Mouse (Mus musculus): ENCODE measurements around the gene Spaca4. TPM values are rescaled to one million over a fixed set of nuclear protein-coding genes. Genes with fewer than 3 reads are reported as not detected.

Gene Spaca4
- total RNA-seq, 1 experiment: 0.76 TPM

- Histone ChIP-seq H3K9ac (ENCODE audit: insufficient read depth, low read depth, low read length, poor library complexity, severe bottlenecking) (no peak overlapping the region), H3K9me3 (ENCODE audit: control insufficient read depth, insufficient read depth, low read depth, low read length) (no peaks in the 10 kb centered on the region), H3K4me3 (ENCODE audit: insufficient read depth in 1 of 2, low read depth in 1 of 2, low read length in 2 of 2, poor library complexity in 1 of 2, severe bottlenecking in 1 of 2) (no peak overlapping the region), H3K4me1 (ENCODE audit: control insufficient read depth in 2 of 2, insufficient read depth in 2 of 2, low read length in 2 of 2, poor library complexity in 1 of 2) (peaks cover 0 to 11% of the 10 kb centered on the region in 2 experiments; a peak in 1 of 4 replicates), H3K36me3 (ENCODE audit: control insufficient read depth, insufficient read depth, low read length, poor library complexity, severe bottlenecking) (peaks cover 48% of the 10 kb centered on the region), H3K27ac (ENCODE audit: insufficient read depth, low read depth, low read length, poor library complexity, severe bottlenecking) (no peak overlapping the region)
- in situ Hi-C loops (cut with MboI; ENCODE audit: low sequenced_read_pairs in 2 of 2, unreplicated experiment in 2 of 2): loop anchor here in 1 of 2 experiments (25.0 kb wide), 1 partner anchor 212 kb away; no protein-coding TSS in a partner anchor
- no peak for TF ChIP-seq CHD2 (IDR thresholded peaks at IDR 0.05; ENCODE audit: low read depth, low read length)
- TF ChIP-seq HCFC1 (IDR thresholded peaks at IDR 0.05; ENCODE audit: borderline replicate concordance, insufficient read depth, low read length): no peak
- TF ChIP-seq ZNF384 (IDR thresholded peaks at IDR 0.05; ENCODE audit: low read depth, low read length): no peak
- TF ChIP-seq MAFK (IDR thresholded peaks at IDR 0.05; ENCODE audit: insufficient read depth, low read depth, low read length): no peak
- TF ChIP-seq ZC3H11A (IDR thresholded peaks at IDR 0.05; ENCODE audit: borderline replicate concordance, low read depth, low read length): no peak
- no peak for DNase-seq (ENCODE audit: low read depth, low spot score)
Observed at GRCm38 (mm10) chr7:45725151-45725550, 462 bp downstream of the Spaca4 start.

GRCm38 (mm10) chr7:45723781-45724180, 1.8 kb downstream of the Spaca4 start:
- H3K36me3 ChIP-seq (ENCODE audit: control insufficient read depth, insufficient read depth, low read length, poor library complexity, severe bottlenecking): peaks cover 60% of the 10 kb centered on the region
- peaks cover 0 to 8% of the 10 kb centered on the region in 2 experiments; a peak in 1 of 4 replicates for H3K4me1 ChIP-seq (ENCODE audit: control insufficient read depth in 2 of 2, insufficient read depth in 2 of 2, low read length in 2 of 2, poor library complexity in 1 of 2)
- no peaks in the 10 kb centered on the region for H3K9me3 ChIP-seq (ENCODE audit: control insufficient read depth, insufficient read depth, low read depth, low read length)
- in situ Hi-C loops (cut with MboI; ENCODE audit: low sequenced_read_pairs in 2 of 2, unreplicated experiment in 2 of 2): no loop called here
- TF ChIP-seq MAFK (IDR thresholded peaks at IDR 0.05; ENCODE audit: insufficient read depth, low read depth, low read length) (no peak), ZNF384 (IDR thresholded peaks at IDR 0.05; ENCODE audit: low read depth, low read length) (no peak), ZC3H11A (IDR thresholded peaks at IDR 0.05; ENCODE audit: borderline replicate concordance, low read depth, low read length) (no peak), HCFC1 (IDR thresholded peaks at IDR 0.05; ENCODE audit: borderline replicate concordance, insufficient read depth, low read length) (no peak), CHD2 (IDR thresholded peaks at IDR 0.05; ENCODE audit: low read depth, low read length) (no peak)
- H3K27ac ChIP-seq (ENCODE audit: insufficient read depth, low read depth, low read length, poor library complexity, severe bottlenecking): no peak overlapping the region
- H3K4me3 ChIP-seq (ENCODE audit: insufficient read depth in 1 of 2, low read depth in 1 of 2, low read length in 2 of 2, poor library complexity in 1 of 2, severe bottlenecking in 1 of 2): no peak overlapping the region
- no peak for DNase-seq (ENCODE audit: low read depth, low spot score)
- no peak overlapping the region for H3K9ac ChIP-seq (ENCODE audit: insufficient read depth, low read depth, low read length, poor library complexity, severe bottlenecking)

- no peak overlapping the region for H3K9ac ChIP-seq (ENCODE audit: insufficient read depth, low read depth, low read length, poor library complexity, severe bottlenecking)
- no peak for TF ChIP-seq CHD2 (IDR thresholded peaks at IDR 0.05; ENCODE audit: low read depth, low read length)
- peaks cover 63% of the 10 kb centered on the region for H3K36me3 ChIP-seq (ENCODE audit: control insufficient read depth, insufficient read depth, low read length, poor library complexity, severe bottlenecking)
- no peak overlapping the region for H3K4me3 ChIP-seq (ENCODE audit: insufficient read depth in 1 of 2, low read depth in 1 of 2, low read length in 2 of 2, poor library complexity in 1 of 2, severe bottlenecking in 1 of 2)
- no peak overlapping the region for H3K27ac ChIP-seq (ENCODE audit: insufficient read depth, low read depth, low read length, poor library complexity, severe bottlenecking)
- H3K4me1 ChIP-seq (ENCODE audit: control insufficient read depth in 2 of 2, insufficient read depth in 2 of 2, low read length in 2 of 2, poor library complexity in 1 of 2): peaks cover 0 to 8% of the 10 kb centered on the region in 2 experiments; a peak in 1 of 4 replicates
- no peak for DNase-seq (ENCODE audit: low read depth, low spot score)
- in situ Hi-C loops (cut with MboI; ENCODE audit: low sequenced_read_pairs in 2 of 2, unreplicated experiment in 2 of 2): no loop called here
- H3K9me3 ChIP-seq (ENCODE audit: control insufficient read depth, insufficient read depth, low read depth, low read length): no peaks in the 10 kb centered on the region
Observed at GRCm38 (mm10) chr7:45723301-45723700, 2.3 kb downstream of the Spaca4 start.

GRCm38 (mm10) chr7:45722348-45722713, 3.3 kb downstream of the Spaca4 start:
- Histone ChIP-seq H3K36me3 (ENCODE audit: control insufficient read depth, insufficient read depth, low read length, poor library complexity, severe bottlenecking) (peaks cover 65% of the 10 kb centered on the region), H3K27ac (ENCODE audit: insufficient read depth, low read depth, low read length, poor library complexity, severe bottlenecking) (no peak overlapping the region), H3K9me3 (ENCODE audit: control insufficient read depth, insufficient read depth, low read depth, low read length) (no peaks in the 10 kb centered on the region), H3K9ac (ENCODE audit: insufficient read depth, low read depth, low read length, poor library complexity, severe bottlenecking) (no peak overlapping the region), H3K4me1 (ENCODE audit: control insufficient read depth in 2 of 2, insufficient read depth in 2 of 2, low read length in 2 of 2, poor library complexity in 1 of 2) (peaks cover 0 to 8% of the 10 kb centered on the region in 2 experiments; a peak in 1 of 4 replicates), H3K4me3 (ENCODE audit: insufficient read depth in 1 of 2, low read depth in 1 of 2, low read length in 2 of 2, poor library complexity in 1 of 2, severe bottlenecking in 1 of 2) (no peak overlapping the region)
- TF ChIP-seq ZNF384 (IDR thresholded peaks at IDR 0.05; ENCODE audit: low read depth, low read length): no peak
- no peak for TF ChIP-seq MAFK (IDR thresholded peaks at IDR 0.05; ENCODE audit: insufficient read depth, low read depth, low read length)
- TF ChIP-seq ZC3H11A (IDR thresholded peaks at IDR 0.05; ENCODE audit: borderline replicate concordance, low read depth, low read length): no peak
- TF ChIP-seq CHD2 (IDR thresholded peaks at IDR 0.05; ENCODE audit: low read depth, low read length): no peak
- TF ChIP-seq HCFC1 (IDR thresholded peaks at IDR 0.05; ENCODE audit: borderline replicate concordance, insufficient read depth, low read length): no peak
- in situ Hi-C loops (cut with MboI; ENCODE audit: low sequenced_read_pairs in 2 of 2, unreplicated experiment in 2 of 2): no loop called here
- DNase-seq (ENCODE audit: low read depth, low spot score): no peak

Data from ES-E14 (cell line).